Mouse (Mus musculus): ENCODE measurements around the gene Bcas3. TPM values are rescaled to one million over a fixed set of nuclear protein-coding genes. Genes with fewer than 3 reads are reported as not detected.
A peak's percentile ranks its signal among the peaks of the same experiment; 100 is the strongest.

Gene Bcas3
- polyA plus RNA-seq, 1 experiment from 2014 or later, result 29.7 TPM

DNA sequence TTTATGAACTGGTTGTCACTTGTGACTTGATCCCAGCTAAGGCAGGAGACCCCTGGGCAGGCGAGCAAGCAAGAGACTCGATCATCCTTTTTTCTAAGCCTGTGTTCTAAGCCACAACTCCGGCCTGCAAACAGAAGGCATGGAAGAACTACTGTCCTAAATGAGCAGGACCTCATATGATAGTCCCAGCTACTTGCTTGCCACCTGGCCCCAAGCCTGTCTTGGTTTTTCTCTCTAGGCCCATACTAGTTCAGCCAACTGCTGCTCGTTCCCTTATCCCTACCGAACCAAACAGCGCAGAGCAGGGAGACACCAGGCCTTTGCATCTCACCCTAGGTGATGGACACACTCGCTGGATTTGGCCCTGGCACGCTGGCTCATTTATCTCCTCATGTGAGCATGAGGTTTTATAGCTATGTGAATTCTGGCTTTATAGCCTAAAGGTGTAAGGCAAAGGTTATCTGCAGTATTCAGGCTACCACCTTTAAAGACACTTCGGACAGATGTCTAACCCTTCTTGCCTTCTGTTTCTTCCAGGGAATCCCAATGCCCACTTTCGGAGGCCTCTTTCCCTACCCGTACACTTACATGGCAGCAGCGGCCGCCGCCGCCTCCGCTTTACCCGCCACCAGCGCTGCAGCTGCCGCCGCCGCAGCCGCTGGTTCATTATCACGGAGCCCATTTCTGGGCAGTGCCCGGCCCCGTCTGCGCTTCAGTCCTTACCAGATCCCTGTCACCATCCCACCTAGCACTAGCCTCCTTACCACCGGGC is 487.2 kb downstream of the Bcas3 start:
- H3K27ac ChIP-seq (ENCODE audit: low read depth, low read length), result no peak overlapping the region
- no peaks in the 10 kb centered on the region for H3K36me3 ChIP-seq (ENCODE audit: control insufficient read depth, insufficient read depth, low read length)
- H3K27me3 ChIP-seq (replicated peaks; ENCODE audit: control insufficient read depth, insufficient read depth, low read length), result peaks cover 65% of the 10 kb centered on the region
- ATAC-seq, result no peak
- peak overlapping the region; percentile 45 for H3K4me2 ChIP-seq (ENCODE audit: low read length)
- no peaks in the 10 kb centered on the region for H3K9me3 ChIP-seq (ENCODE audit: control insufficient read depth, low read length)
- H3K9ac ChIP-seq (ENCODE audit: low read depth, low read length), result peak overlapping the region; percentile 25
- peaks cover 17% of the 10 kb centered on the region for H3K4me1 ChIP-seq (ENCODE audit: control insufficient read depth, insufficient read depth, low read depth, low read length)
- peak overlapping the region; percentile 4; the same call in 1 of the 2 replicates for H3K4me3 ChIP-seq (ENCODE audit: low read length)
- 6% methylated on average over 27 of the region's 27 CpGs for WGBS

DNA sequence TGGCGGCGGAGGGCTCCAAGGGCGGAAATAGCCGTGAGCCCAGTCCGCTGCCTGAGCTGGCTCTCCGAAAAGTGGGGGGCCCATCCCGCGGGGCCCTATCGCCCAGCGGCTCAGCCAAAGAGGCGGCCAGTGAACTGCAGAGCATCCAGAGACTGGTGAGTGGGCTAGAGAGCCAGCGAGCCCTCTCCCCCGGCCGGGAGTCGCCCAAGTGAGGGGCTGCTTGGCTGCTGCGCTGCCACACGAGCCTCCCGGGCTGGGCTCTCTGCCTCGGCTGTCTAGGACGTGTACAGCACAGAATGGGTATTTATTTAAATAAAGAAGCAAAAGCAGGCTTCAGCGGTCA is 487.8 kb downstream of the Bcas3 start:
- no peak overlapping the region for H3K27ac ChIP-seq (ENCODE audit: low read depth, low read length)
- peak overlapping the region; percentile 45 for H3K4me2 ChIP-seq (ENCODE audit: low read length)
- ATAC-seq, result no peak
- WGBS, result 4% methylated on average over 21 of the region's 21 CpGs
- H3K4me3 ChIP-seq (ENCODE audit: low read length), result peak overlapping the region; percentile 4; the same call in 1 of the 2 replicates
- peaks cover 66% of the 10 kb centered on the region for H3K27me3 ChIP-seq (replicated peaks; ENCODE audit: control insufficient read depth, insufficient read depth, low read length)
- H3K36me3 ChIP-seq (ENCODE audit: control insufficient read depth, insufficient read depth, low read length), result no peaks in the 10 kb centered on the region
- H3K9ac ChIP-seq (ENCODE audit: low read depth, low read length), result peak overlapping the region; percentile 25
- H3K4me1 ChIP-seq (ENCODE audit: control insufficient read depth, insufficient read depth, low read depth, low read length), result peaks cover 17% of the 10 kb centered on the region
- H3K9me3 ChIP-seq (ENCODE audit: control insufficient read depth, low read length), result no peaks in the 10 kb centered on the region

GRCm38 (mm10) chr11:85841211-85841681 is 488.3 kb downstream of the Bcas3 start:
- peaks cover 65% of the 10 kb centered on the region for H3K27me3 ChIP-seq (replicated peaks; ENCODE audit: control insufficient read depth, insufficient read depth, low read length)
- ATAC-seq, result no peak
- H3K4me2 ChIP-seq (ENCODE audit: low read length), result no peak overlapping the region
- peaks cover 17% of the 10 kb centered on the region for H3K4me1 ChIP-seq (ENCODE audit: control insufficient read depth, insufficient read depth, low read depth, low read length)
- H3K4me3 ChIP-seq (ENCODE audit: low read length), result no peak overlapping the region
- H3K9ac ChIP-seq (ENCODE audit: low read depth, low read length), result no peak overlapping the region
- no peak overlapping the region for H3K27ac ChIP-seq (ENCODE audit: low read depth, low read length)
- H3K36me3 ChIP-seq (ENCODE audit: control insufficient read depth, insufficient read depth, low read length), result no peaks in the 10 kb centered on the region
- no peaks in the 10 kb centered on the region for H3K9me3 ChIP-seq (ENCODE audit: control insufficient read depth, low read length)
- WGBS, result 10% methylated on average over 8 of the region's 8 CpGs

DNA sequence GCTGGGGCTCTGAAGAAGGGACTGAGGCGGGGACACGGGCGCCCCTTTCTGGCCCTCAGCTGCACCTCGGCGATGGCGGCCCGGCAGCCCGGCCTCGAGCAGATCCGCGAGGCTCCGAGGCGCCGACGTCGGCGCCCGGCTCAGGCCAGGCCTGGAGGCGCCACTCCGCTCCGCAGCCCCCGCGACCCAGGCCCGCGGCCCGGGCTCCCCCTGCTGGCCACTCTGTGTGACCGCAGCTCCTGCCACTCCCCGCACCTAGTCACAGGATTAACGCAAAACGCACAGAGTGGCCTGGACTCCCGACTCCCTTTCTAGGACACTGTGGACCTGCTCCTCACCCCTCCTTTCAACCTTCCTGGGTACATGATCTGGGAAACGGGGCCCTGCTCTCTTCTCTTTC is 489.0 kb downstream of the Bcas3 start:
- Histone ChIP-seq H3K4me1 (ENCODE audit: control insufficient read depth, insufficient read depth, low read depth, low read length) (peaks cover 17% of the 10 kb centered on the region), H3K27me3 (replicated peaks; ENCODE audit: control insufficient read depth, insufficient read depth, low read length) (peaks cover 71% of the 10 kb centered on the region), H3K9me3 (ENCODE audit: control insufficient read depth, low read length) (no peaks in the 10 kb centered on the region), H3K36me3 (ENCODE audit: control insufficient read depth, insufficient read depth, low read length) (no peaks in the 10 kb centered on the region), H3K4me3 (ENCODE audit: low read length) (peak overlapping the region; percentile 40), H3K9ac (ENCODE audit: low read depth, low read length) (peak overlapping the region; percentile 59), H3K4me2 (ENCODE audit: low read length) (peak overlapping the region; percentile 70), H3K27ac (ENCODE audit: low read depth, low read length) (no peak overlapping the region)
- WGBS, result 1% methylated on average over 26 of the region's 32 CpGs
- ATAC-seq, result peak; percentile 79

DNA sequence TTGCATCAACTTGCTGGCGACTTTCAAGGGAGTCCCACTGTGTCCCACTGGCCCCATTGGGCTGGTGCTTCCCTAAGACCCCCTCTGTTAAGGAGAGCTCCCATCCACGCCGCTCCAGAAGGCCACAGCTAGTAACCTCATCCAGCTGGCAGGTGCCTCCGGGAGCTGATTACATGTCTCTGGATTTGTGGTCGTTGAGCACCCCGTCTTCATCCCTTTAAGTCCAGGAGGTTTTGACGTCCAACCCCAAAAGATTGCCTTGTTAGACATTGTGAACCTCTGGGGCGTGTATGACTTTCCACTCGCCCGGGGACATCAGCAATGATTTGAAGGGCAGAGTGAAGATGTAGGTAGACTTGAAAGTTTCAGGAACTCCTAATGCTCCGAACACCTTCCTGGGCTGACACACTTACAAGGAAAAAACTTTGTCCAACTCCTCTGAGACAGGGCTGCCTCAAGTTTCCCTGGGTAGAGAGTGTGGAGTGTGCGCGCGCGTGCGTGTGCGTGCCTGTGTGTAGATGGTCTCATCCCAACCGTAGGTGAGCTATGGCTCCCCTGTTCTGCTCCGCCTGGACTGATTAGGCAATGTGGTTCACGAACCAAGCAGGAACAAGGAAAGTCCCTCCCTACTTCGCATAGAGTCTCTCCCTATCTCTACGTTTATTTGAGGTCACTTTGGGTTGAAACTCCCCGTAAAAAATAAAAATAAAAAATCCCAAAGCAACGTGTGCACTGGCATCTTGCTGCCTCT is 489.8 kb downstream of the Bcas3 start:
- peaks cover 15% of the 10 kb centered on the region for H3K4me1 ChIP-seq (ENCODE audit: control insufficient read depth, insufficient read depth, low read depth, low read length)
- 5% methylated on average over 24 of the region's 24 CpGs for WGBS
- peak overlapping the region; percentile 44 for H3K4me3 ChIP-seq (ENCODE audit: low read length)
- no peak overlapping the region for H3K27ac ChIP-seq (ENCODE audit: low read depth, low read length)
- H3K36me3 ChIP-seq (ENCODE audit: control insufficient read depth, insufficient read depth, low read length), result no peaks in the 10 kb centered on the region
- H3K27me3 ChIP-seq (replicated peaks; ENCODE audit: control insufficient read depth, insufficient read depth, low read length), result peaks cover 74% of the 10 kb centered on the region
- peak overlapping the region; percentile 85 for H3K4me2 ChIP-seq (ENCODE audit: low read length)
- no peak overlapping the region for H3K9ac ChIP-seq (ENCODE audit: low read depth, low read length)
- H3K9me3 ChIP-seq (ENCODE audit: control insufficient read depth, low read length), result no peaks in the 10 kb centered on the region
- ATAC-seq, result no peak

DNA sequence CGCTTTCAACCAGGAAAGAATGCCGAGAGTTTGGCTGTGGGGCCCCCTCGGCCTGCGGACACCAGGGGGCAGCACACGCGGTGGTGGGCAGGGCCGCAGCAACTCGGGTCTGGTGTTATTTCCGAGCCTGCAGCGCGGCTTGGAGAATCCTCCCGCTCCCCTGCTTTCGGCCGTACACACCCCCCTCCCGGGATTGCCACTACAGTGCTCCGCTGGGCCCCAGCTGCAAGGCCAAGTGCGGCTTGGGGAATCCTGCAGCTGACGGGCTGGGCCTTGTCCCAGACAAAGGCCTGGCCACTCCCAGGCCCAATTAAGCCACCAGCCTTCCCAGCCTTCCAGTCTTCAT is 490.4 kb downstream of the Bcas3 start:
- no peaks in the 10 kb centered on the region for H3K9me3 ChIP-seq (ENCODE audit: control insufficient read depth, low read length)
- H3K36me3 ChIP-seq (ENCODE audit: control insufficient read depth, insufficient read depth, low read length), result no peaks in the 10 kb centered on the region
- peak overlapping the region; percentile 44 for H3K4me3 ChIP-seq (ENCODE audit: low read length)
- peaks cover 74% of the 10 kb centered on the region for H3K27me3 ChIP-seq (replicated peaks; ENCODE audit: control insufficient read depth, insufficient read depth, low read length)
- 0% methylated on average over 17 of the region's 18 CpGs for WGBS
- peak overlapping the region; percentile 45; the same call in 1 of the 2 replicates for H3K9ac ChIP-seq (ENCODE audit: low read depth, low read length)
- ATAC-seq, result peak; percentile 43; the same call in 1 of the 2 replicates
- H3K27ac ChIP-seq (ENCODE audit: low read depth, low read length), result 0 out of 2 replicates have a peak overlapping the region, but pooled peaks have one; percentile 29
- H3K4me2 ChIP-seq (ENCODE audit: low read length), result peak overlapping the region; percentile 85
- H3K4me1 ChIP-seq (ENCODE audit: control insufficient read depth, insufficient read depth, low read depth, low read length), result peaks cover 14% of the 10 kb centered on the region

DNA sequence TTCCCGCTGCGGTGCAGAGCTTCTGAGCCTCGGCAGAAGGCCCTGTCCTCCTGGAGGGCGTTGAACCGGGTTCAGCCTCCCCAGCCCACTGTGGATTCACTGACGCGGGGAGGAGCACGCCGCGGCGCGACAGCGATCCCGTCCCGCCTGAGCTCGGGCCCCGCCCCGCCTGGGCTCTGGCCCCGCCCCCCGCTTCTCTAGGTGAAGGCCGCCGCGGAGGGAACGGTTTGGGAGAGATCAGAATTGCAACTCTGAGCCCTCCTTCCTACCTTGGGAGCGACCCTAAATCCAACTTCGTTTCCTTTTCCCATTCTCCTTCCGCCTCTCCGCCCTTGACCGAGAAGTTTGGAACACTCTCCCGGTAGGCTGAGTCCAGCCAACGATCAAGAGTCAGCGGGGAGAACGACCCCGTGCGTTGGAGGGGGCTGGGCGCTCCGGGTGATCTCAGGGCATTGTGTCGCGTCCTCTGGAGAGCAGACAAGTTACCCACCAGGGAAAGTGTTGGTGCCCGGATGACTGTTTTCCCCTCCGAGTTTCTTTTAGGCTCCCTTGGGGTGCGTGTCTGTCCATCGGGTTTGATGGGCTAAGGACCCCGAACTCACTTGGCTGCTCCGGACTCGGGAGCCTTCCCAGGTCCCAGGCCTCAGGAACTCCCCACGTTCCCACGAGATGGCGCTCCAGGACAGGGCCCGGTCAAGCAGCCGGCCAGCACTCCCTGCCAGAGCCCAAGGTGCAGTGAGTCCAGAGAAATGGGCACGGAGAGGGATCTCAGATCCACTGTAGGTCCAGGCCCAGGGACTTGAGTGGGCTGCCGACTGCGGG is 491.4 kb downstream of the Bcas3 start:
- peak overlapping the region; percentile 44 for H3K4me3 ChIP-seq (ENCODE audit: low read length)
- H3K4me1 ChIP-seq (ENCODE audit: control insufficient read depth, insufficient read depth, low read depth, low read length), result peaks cover 14% of the 10 kb centered on the region
- no peaks in the 10 kb centered on the region for H3K9me3 ChIP-seq (ENCODE audit: control insufficient read depth, low read length)
- H3K27ac ChIP-seq (ENCODE audit: low read depth, low read length), result no peak overlapping the region
- H3K4me2 ChIP-seq (ENCODE audit: low read length), result peak overlapping the region; percentile 85
- ATAC-seq, result peak; percentile 63
- H3K36me3 ChIP-seq (ENCODE audit: control insufficient read depth, insufficient read depth, low read length), result no peaks in the 10 kb centered on the region
- peak overlapping the region; percentile 59 for H3K9ac ChIP-seq (ENCODE audit: low read depth, low read length)
- peaks cover 69% of the 10 kb centered on the region for H3K27me3 ChIP-seq (replicated peaks; ENCODE audit: control insufficient read depth, insufficient read depth, low read length)
- 1% methylated on average over 54 of the region's 54 CpGs for WGBS

- H3K27me3 ChIP-seq (replicated peaks; ENCODE audit: control insufficient read depth, insufficient read depth, low read length), result peaks cover 65% of the 10 kb centered on the region
- H3K9ac ChIP-seq (ENCODE audit: low read depth, low read length), result no peak overlapping the region
- ATAC-seq, result no peak
- H3K27ac ChIP-seq (ENCODE audit: low read depth, low read length), result no peak overlapping the region
- peak overlapping the region; percentile 85 for H3K4me2 ChIP-seq (ENCODE audit: low read length)
- H3K9me3 ChIP-seq (ENCODE audit: control insufficient read depth, low read length), result no peaks in the 10 kb centered on the region
- peaks cover 14% of the 10 kb centered on the region for H3K4me1 ChIP-seq (ENCODE audit: control insufficient read depth, insufficient read depth, low read depth, low read length)
- H3K36me3 ChIP-seq (ENCODE audit: control insufficient read depth, insufficient read depth, low read length), result no peaks in the 10 kb centered on the region
- no peak overlapping the region for H3K4me3 ChIP-seq (ENCODE audit: low read length)
- 36% methylated on average over 5 of the region's 5 CpGs for WGBS
Observed at GRCm38 (mm10) chr11:85844971-85845370, 492.0 kb downstream of the Bcas3 start.
